ENCODE assay signal across 11 mouse cellular contexts in genomic region chr11:75409679-75410575, GRCm38 (mm10). TPM values are rescaled to one million over a fixed set of nuclear protein-coding genes. Genes with fewer than 3 reads are reported as not detected.
A peak's percentile ranks its signal among the peaks of the same experiment; 100 is the strongest.
DNase-seq lines count a peak whose midpoint lies in the region; ATAC-seq and TF ChIP-seq lines count a peak whose summit lies in the region.
"Had no signal": no experiment of that assay in that cellular context is flagged by ENCODE, and none has a peak within 500 bp of the region (broad histone marks: within the 10 kb centered on the region; RNA-seq: fewer than 3 reads in every experiment).

No protein-coding gene starts in this region.

- no peaks in the 10 kb centered on the region for H3K9me3 ChIP-seq in liver, postnatal 0 days (ENCODE audit: low read length)
- no peaks in the 10 kb centered on the region for H3K9me3 ChIP-seq in forebrain, embryonic 16.5 days (ENCODE audit: control insufficient read depth, low read length)
- H3K9me3 ChIP-seq: hindbrain, embryonic 10.5 days; limb, embryonic 13.5 days had no signal

- no peak for TF ChIP-seq CTCF in liver, postnatal 0 days (IDR thresholded peaks at IDR 0.05; ENCODE audit: low read depth)

- no peak for DNase-seq in liver, postnatal 0 days
- no peak for DNase-seq in liver
- peak; percentile 64 for DNase-seq in kidney, postnatal 10 days
- DNase-seq in thymus, postnatal 10 days (ENCODE audit: low spot score in 2 of 2) = peak; percentile 61 to 68
- DNase-seq in cerebellum, postnatal 4 days (ENCODE audit: low spot score in 2 of 2) = no peak

- WGBS in liver, postnatal 0 days (ENCODE audit: insufficient replicate concordance) = 50% methylated on average over 17 of the region's 17 CpGs
- WGBS in forebrain, embryonic 16.5 days = 77% methylated on average over 17 of the region's 17 CpGs

- no peak for ATAC-seq in liver, postnatal 0 days
- peak; percentile 59 for ATAC-seq in activated CD4-positive, CD25-positive, alpha-beta regulatory T cell, adult 4 months
- ATAC-seq in forebrain, embryonic 16.5 days = no peak
- no peak for ATAC-seq in erythroblast, adult 5-6 weeks (replicated peaks; ENCODE audit: low FRiP score, poor library complexity, severe bottlenecking)
- ATAC-seq: forebrain, embryonic 14.5 days had no signal

- H3K36me3 ChIP-seq in liver, postnatal 0 days (replicated peaks; ENCODE audit: insufficient read depth, low read length) = peaks cover 17% of the 10 kb centered on the region
- no peaks in the 10 kb centered on the region for H3K36me3 ChIP-seq in forebrain, embryonic 16.5 days (ENCODE audit: control insufficient read depth, insufficient read depth)

- H3K27me3 ChIP-seq in liver, postnatal 0 days (ENCODE audit: insufficient read depth, low read length) = no peaks in the 10 kb centered on the region
- H3K27me3 ChIP-seq in forebrain, embryonic 16.5 days (replicated peaks; ENCODE audit: control insufficient read depth, insufficient read depth, low read length) = no peaks in the 10 kb centered on the region
- H3K27me3 ChIP-seq: limb, embryonic 13.5 days had no signal

- H3K27ac ChIP-seq in liver, postnatal 0 days (ENCODE audit: low read depth) = peak overlapping the region; percentile 34; the same call in 1 of the 2 replicates
- no peak overlapping the region for H3K27ac ChIP-seq in forebrain, embryonic 16.5 days (ENCODE audit: low read length)
- H3K27ac ChIP-seq: hindbrain, embryonic 10.5 days; limb, embryonic 13.5 days had no signal

- peaks cover 6% of the 10 kb centered on the region for H3K4me1 ChIP-seq in liver, postnatal 0 days (ENCODE audit: insufficient read depth)
- no peaks in the 10 kb centered on the region for H3K4me1 ChIP-seq in forebrain, embryonic 16.5 days (replicated peaks; ENCODE audit: control insufficient read depth, insufficient read depth, low read length)
- H3K4me1 ChIP-seq: limb, embryonic 13.5 days had no signal

- no peak overlapping the region for H3K4me3 ChIP-seq in liver, postnatal 0 days (ENCODE audit: low read depth, low read length)
- H3K4me3 ChIP-seq in forebrain, embryonic 16.5 days (replicated peaks; ENCODE audit: low read length) = no peak overlapping the region
- H3K4me3 ChIP-seq: hindbrain, embryonic 10.5 days; limb, embryonic 13.5 days had no signal

- H3K4me2 ChIP-seq in liver, postnatal 0 days (ENCODE audit: low read depth, low read length) = peak overlapping the region; percentile 26; the same call in 1 of the 2 replicates
- H3K4me2 ChIP-seq in forebrain, embryonic 16.5 days (ENCODE audit: low read length) = no peak overlapping the region
- H3K4me2 ChIP-seq: limb, embryonic 13.5 days had no signal

- H3K9ac ChIP-seq in liver, postnatal 0 days (replicated peaks) = no peak overlapping the region
- no peak overlapping the region for H3K9ac ChIP-seq in forebrain, embryonic 16.5 days (replicated peaks; ENCODE audit: low read depth, low read length)
- H3K9ac ChIP-seq: limb, embryonic 13.5 days had no signal

- TF ChIP-seq EP300 in liver, postnatal 0 days (IDR thresholded peaks at IDR 0.05; ENCODE audit: low read depth) = no peak

RNA-seq across cellular contexts. Expression of gene Serpinf1, which starts 12.6 kb away (rescaled TPM):
- 823 and 833 TPM in 2 replicates for polyA plus RNA-seq in liver, postnatal 0 days (2015; fragmentation: Nextera tagmentation; extraction: Ambion mirVana)
- polyA plus RNA-seq in activated CD4-positive, CD25-positive, alpha-beta regulatory T cell, adult 4 months (2017; shearing (Covaris generic)) = 1 to 10 TPM; 1.8 to 3.9 TPM
- polyA plus RNA-seq in forebrain, embryonic 16.5 days (2015; fragmentation: Nextera tagmentation; extraction: Ambion mirVana) = 24.3 and 44.3 TPM in 2 replicates
- 3.8 and 10.4 TPM in 2 replicates for total RNA-seq in erythroblast, adult 5-6 weeks (2015; ENCODE audit: low replicate concordance)
- 3.7 and 4.9 TPM in 2 replicates for total RNA-seq in erythroblast, adult 5-6 weeks (2017; ENCODE audit: low replicate concordance)

RNA-seq across cellular contexts. Expression of gene Serpinf2, which starts 29.5 kb away (rescaled TPM):
- polyA plus RNA-seq in liver, postnatal 0 days (2015; fragmentation: Nextera tagmentation; extraction: Ambion mirVana) = 975 and 1,049 TPM in 2 replicates
- polyA plus RNA-seq in activated CD4-positive, CD25-positive, alpha-beta regulatory T cell, adult 4 months (2017; shearing (Covaris generic)) = not detected
- not detected in 2 replicates for polyA plus RNA-seq in forebrain, embryonic 16.5 days (2015; fragmentation: Nextera tagmentation; extraction: Ambion mirVana)
- 4.6 TPM in 1 of 2 replicates, not detected in the other for total RNA-seq in erythroblast, adult 5-6 weeks (2015; ENCODE audit: low replicate concordance)
- total RNA-seq in erythroblast, adult 5-6 weeks (2017; ENCODE audit: low replicate concordance) = 0.70 and 0.94 TPM in 2 replicates
- polyA plus RNA-seq: forebrain, embryonic 14.5 days; hindbrain, embryonic 10.5 days had no signal

RNA-seq across cellular contexts. Expression of gene Wdr81, which starts 44.6 kb away (rescaled TPM):
- 8.4 and 9.5 TPM in 2 replicates for polyA plus RNA-seq in liver, postnatal 0 days (2015; fragmentation: Nextera tagmentation; extraction: Ambion mirVana)
- polyA plus RNA-seq in activated CD4-positive, CD25-positive, alpha-beta regulatory T cell, adult 4 months (2017; shearing (Covaris generic)) = 1 to 10 TPM; 5.2 to 7.3 TPM
- polyA plus RNA-seq in forebrain, embryonic 16.5 days (2015; fragmentation: Nextera tagmentation; extraction: Ambion mirVana) = 9.2 and 10.0 TPM in 2 replicates
- 22.6 and 24.8 TPM in 2 replicates for total RNA-seq in erythroblast, adult 5-6 weeks (2015; ENCODE audit: low replicate concordance)
- total RNA-seq in erythroblast, adult 5-6 weeks (2017; ENCODE audit: low replicate concordance) = 27.3 and 28.2 TPM in 2 replicates

RNA-seq across cellular contexts. Expression of gene Tlcd2, which starts 51.6 kb away (rescaled TPM):
- polyA plus RNA-seq in liver, postnatal 0 days (2015; fragmentation: Nextera tagmentation; extraction: Ambion mirVana) = 34.2 and 35.6 TPM in 2 replicates
- polyA plus RNA-seq in activated CD4-positive, CD25-positive, alpha-beta regulatory T cell, adult 4 months (2017; shearing (Covaris generic)) = 10 to 100 TPM in 1 of 2 experiments, 1 to 10 TPM in 1; 5.6 to 16.0 TPM
- 1.4 and 1.6 TPM in 2 replicates for polyA plus RNA-seq in forebrain, embryonic 16.5 days (2015; fragmentation: Nextera tagmentation; extraction: Ambion mirVana)
- 1.5 and 3.7 TPM in 2 replicates for total RNA-seq in erythroblast, adult 5-6 weeks (2015; ENCODE audit: low replicate concordance)
- total RNA-seq in erythroblast, adult 5-6 weeks (2017; ENCODE audit: low replicate concordance) = 1.3 and 5.5 TPM in 2 replicates

Comparison
In these comparisons a context has a peak if more than half of its experiments do, and no peak if none do; other contexts are left out.
1. DNase-seq: peak in kidney, postnatal 10 days (single experiment) and thymus, postnatal 10 days (2 of 2); none in liver, postnatal 0 days (single experiment), liver (single experiment) and cerebellum, postnatal 4 days (0 of 2).
2. RNA of gene Serpinf1, which starts 12.6 kb away (polyA plus RNA-seq): 823 to 833 TPM in liver, postnatal 0 days; 24.3 to 44.3 TPM in forebrain, embryonic 16.5 days and 1.8 to 3.9 TPM in activated CD4-positive, CD25-positive, alpha-beta regulatory T cell, adult 4 months; every median in the first group is over 10 times any median in the second.
3. RNA of gene Serpinf2, which starts 29.5 kb away (polyA plus RNA-seq): 975 to 1,049 TPM in liver, postnatal 0 days; not detected in activated CD4-positive, CD25-positive, alpha-beta regulatory T cell, adult 4 months and not detected in forebrain, embryonic 16.5 days; every median in the first group is over 100 times any median in the second.